Mouse (Mus musculus): ENCODE measurements around the gene Pax5. TPM values are rescaled to one million over a fixed set of nuclear protein-coding genes. Genes with fewer than 3 reads are reported as not detected.

The Pax5 gene
- polyA plus RNA-seq, 1 experiment from 2014 or later: 9.7 TPM

- Histone ChIP-seq H3K4me2 (replicated peaks) (no peak overlapping the region), H3K9me3 (peaks cover 6% of the 10 kb centered on the region; the same call in 1 of the 2 replicates), H3K4me3 (replicated peaks) (no peak overlapping the region), H3K27me3 (no peaks in the 10 kb centered on the region), H3K4me1 (replicated peaks) (no peaks in the 10 kb centered on the region), H3K36me3 (no peaks in the 10 kb centered on the region), H3K9ac (replicated peaks) (no peak overlapping the region), H3K27ac (no peak overlapping the region)
- no peak for ATAC-seq
- 90% methylated on average over 9 of the region's 9 CpGs for WGBS
Measured at GRCm38 (mm10) chr4:44482851-44483250, 227.4 kb downstream of the Pax5 start.

GRCm38 (mm10) chr4:44479755-44480154 is 230.5 kb downstream of the Pax5 start:
- peaks cover 6% of the 10 kb centered on the region; the same call in 1 of the 2 replicates for H3K9me3 ChIP-seq
- no peak for ATAC-seq

More at GRCm38 (mm10) chr4:44479755-44480154, 230.5 kb downstream of the Pax5 start:
- WGBS: 100% methylated on average over 1 of the region's 1 CpGs
- Histone ChIP-seq H3K27ac (no peak overlapping the region), H3K9ac (replicated peaks) (no peak overlapping the region), H3K36me3 (no peaks in the 10 kb centered on the region), H3K4me1 (replicated peaks) (no peaks in the 10 kb centered on the region), H3K27me3 (no peaks in the 10 kb centered on the region), H3K4me3 (replicated peaks) (no peak overlapping the region), H3K4me2 (replicated peaks) (no peak overlapping the region)

Small RNA genes within 50 kb of the gene (microRNA-seq; reads per million reads assigned to microRNA genes)
- not detected for gene Mir5120

Other genes with a start within 250 kb of the Pax5 start
- gene Zcchc7, start 45.4 kb upstream of the Pax5 start, polyA plus RNA-seq (2015; fragmentation: Nextera tagmentation; extraction: Ambion mirVana): 33.4 and 39.1 TPM in 2 replicates